Mouse (Mus musculus) adrenal gland (tissue): Measurements from ENCODE around the gene Sema4c.
"Not testable (repeated sequence)": the region's sequence is repeated elsewhere in the genome, so short reads cannot be mapped to it uniquely, and the experiment has no call there.

Source experiments
- intact Hi-C: fragments of 180-260 bp; cut with DNase I; formaldehyde crosslinking; loops from one replicate; pipeline ENCODE4 v1.15.1; 2025

Sema4c gene

DNA sequence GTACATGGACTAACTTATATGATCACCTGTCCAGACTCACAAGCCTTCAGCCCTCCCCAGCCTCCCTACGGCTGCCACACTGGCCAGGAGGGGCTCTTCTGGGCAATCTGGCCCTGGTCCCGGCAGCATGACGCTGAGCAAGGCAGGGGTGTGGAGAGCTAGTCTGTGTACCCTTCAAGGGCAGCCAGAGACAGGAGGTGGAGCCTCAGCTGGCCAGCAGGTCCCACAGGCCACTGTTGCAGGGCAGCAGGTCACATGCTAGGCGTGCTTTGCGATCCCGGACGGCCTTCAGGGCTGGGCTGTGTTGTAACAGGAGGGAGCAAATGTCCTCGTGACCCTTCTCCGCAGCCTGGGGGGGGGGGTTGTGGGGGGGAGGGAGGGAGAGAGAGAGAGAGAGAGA lies 19.0 kb downstream of the Sema4c start, which contains the start of gene Gm42417:
TSS of gene Gm42417 (minus strand) at position 244 of the 400 bp plus-strand sequence.
- intact Hi-C loops, result loop anchor here (2.0 kb wide), 1 partner anchor 26 kb away; no protein-coding TSS in a partner anchor

DNA sequence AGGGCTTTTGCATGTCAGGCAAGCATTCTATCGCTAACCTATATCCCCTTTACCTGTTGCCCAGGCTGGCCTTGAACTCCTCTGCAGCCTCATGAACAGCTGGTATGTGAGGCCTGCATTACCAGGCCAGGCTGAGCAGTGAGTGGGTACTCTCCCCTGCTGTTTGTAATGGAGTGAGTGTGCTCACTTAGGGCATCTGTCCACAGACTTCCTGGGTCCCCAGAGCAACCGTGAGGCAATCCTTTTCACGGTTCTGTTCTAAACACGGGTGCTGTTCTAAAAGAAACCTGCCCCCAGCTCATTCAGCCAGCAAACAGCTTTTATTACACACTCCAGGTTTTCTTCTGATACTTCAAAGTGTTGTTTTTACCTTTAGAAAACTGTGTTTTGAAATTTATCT lies 19.4 kb downstream of the Sema4c start:
- intact Hi-C loops, result loop anchor here (2.0 kb wide), 1 partner anchor 26 kb away; no protein-coding TSS in a partner anchor

DNA sequence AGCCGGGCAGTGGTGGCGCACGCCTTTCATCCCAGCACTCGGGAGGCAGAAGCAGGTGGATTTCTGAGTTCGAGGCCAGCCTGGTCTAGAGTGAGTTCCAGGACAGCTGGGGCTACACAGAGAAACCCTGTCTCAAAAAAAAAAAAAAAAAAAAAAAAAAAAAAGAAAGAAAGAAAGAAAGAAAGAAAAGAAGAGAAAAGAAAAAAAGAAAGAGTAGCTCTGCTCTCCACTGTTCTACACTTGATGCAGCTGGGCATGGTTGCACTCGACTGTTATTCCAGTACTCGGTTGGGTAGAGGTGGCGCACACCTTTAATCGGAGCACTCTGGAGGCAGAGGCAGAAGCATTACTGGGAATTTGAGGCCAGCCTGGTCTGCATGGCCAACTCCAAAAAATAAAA lies 21.4 kb downstream of the Sema4c start, which contains the start of gene Ankrd23:
TSS of gene Ankrd23 (minus strand) at position 101 of the 400 bp plus-strand sequence.
- intact Hi-C loops, result not testable (repeated sequence)

DNA sequence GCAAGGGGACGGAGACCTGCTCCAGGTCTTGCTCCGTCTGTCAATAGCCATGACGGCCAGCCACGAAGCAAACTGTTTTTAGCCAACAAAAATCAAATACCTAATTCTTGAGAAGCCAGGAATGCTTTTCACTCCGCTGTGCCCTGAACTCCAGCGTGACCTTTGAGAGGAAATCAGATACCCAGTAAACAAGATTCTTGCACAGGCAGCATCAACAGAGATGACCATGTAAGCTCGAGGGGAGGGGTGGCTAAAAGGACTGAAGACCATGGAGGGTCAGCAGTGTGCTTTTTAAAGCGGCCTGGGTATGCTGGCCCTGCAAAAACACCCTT lies 21.8 kb downstream of the Sema4c start:
- intact Hi-C loops, result no loop called here

DNA sequence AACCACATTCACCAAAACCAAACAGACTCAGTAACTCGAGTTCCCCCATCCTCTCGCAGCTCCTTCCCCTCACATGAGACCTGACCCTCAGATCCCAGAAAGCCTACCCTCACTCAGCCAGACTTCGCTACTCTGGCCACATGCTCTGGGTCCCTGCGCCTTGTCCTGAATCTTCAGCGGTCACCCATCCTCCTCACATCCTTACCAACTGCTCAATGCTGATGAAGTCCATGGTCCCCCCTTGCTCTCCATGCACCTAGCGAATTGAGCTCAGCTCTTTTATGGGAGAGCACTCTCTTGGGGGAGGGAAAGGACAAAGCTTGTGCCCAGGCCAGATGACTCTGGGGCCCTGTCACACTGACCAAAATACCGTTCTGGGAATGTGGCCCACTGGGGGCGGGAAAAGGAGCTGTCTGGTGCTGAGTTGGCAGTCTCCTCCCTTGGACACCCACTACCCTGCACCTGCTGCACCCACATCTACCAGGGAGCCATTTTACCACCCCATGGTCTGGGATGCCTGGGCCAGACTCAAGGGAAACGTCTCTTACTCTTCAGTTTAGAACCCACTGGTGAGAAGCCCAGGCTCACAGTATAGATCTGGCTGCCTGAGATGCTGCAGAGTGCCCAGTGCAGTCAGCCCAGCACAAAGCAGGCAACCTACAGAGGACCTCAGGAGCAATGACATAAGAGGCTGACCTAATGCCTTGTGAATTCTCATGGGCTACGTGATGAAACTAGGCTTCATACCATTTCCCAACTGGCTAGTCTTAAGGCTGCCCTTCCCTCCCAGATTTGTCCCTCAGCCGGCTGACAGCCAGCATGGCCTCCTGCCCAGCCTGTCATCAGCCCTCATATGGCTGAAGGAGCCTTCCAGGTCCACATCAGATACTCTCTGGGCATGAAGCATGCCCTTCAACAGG lies 22.4 kb downstream of the Sema4c start:
- intact Hi-C loops, result no loop called here

DNA sequence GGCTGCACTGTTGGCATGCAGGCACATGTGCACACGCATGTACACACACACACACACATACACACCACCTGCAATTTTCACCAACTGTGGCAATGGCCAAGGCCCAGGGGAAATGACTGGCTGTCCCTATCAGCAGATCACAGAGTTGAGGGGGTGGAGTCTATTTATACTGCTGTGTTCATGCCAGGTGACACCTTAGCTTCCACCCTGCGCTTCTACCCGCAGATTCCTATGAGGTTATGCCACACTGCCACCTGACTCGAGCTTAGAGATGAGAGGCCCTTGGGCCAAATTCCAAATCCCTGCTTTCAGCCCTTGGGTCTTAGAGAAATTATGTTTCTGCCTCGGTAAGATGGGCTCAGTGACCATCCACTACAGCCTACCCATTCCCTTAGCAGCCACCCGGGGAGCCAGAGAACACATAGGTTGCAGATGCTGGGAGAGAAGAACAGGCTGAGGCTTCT lies 23.5 kb downstream of the Sema4c start:
- intact Hi-C loops, result no loop called here

DNA sequence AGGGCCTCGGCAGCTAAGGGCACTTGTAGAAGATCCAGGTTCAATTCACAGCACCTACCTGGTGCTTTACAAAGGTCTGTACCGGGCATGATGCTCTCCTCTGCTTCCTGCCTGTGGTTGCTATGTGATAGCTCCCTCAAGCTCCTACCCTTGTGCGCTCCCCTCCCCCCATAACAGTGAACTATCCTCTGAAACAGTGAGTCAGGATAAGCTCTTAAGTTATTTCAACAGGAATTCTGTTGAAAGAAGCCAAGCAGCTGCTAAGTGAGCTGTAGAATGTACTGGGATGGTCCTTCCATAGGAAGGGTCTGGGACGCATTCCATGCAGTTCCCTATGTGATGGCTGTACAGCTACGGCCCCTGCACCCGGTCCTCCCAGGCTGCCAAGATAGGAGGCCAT lies 24.6 kb downstream of the Sema4c start:
- intact Hi-C loops, result no loop called here

DNA sequence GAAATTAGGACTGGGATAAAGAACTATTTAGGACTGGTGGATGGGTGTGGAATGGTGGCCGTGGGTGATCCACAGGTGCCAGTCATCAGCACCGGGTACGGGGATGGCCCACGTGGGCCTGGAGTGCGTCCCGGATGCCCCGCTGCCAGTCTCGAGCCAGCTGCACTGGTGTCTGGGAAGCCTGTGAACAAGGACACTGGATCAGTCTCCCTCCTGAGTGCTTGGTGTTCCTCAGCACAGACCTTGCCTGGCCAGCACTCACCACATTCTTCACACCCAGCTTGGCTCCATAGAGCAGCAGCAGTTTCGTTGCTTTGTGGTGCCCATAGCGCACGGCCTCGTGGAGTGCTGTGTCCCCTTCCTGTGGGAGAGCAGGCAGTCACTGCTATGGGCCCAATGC lies 26.7 kb downstream of the Sema4c start:
- intact Hi-C loops, result no loop called here

DNA sequence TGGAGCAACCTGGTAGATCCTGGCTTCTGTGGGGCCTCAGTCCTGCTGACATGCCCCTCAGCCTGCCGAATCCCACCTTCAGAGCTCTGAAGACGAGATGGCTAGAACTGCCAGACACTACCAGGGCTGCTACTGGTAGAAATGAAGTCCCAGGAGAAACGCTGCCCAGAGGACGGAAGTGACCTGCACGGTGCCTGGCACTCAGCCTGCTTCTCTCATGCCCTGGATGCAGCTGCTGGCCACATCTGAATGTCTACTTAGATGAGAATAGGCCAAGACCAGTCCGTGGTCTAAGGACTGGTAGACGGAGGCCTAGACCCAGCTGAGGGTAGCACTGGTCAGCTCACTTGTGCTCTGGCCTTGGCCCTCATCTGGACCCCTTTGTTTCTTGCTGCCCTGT lies 27.2 kb downstream of the Sema4c start:
- intact Hi-C loops, result no loop called here

DNA sequence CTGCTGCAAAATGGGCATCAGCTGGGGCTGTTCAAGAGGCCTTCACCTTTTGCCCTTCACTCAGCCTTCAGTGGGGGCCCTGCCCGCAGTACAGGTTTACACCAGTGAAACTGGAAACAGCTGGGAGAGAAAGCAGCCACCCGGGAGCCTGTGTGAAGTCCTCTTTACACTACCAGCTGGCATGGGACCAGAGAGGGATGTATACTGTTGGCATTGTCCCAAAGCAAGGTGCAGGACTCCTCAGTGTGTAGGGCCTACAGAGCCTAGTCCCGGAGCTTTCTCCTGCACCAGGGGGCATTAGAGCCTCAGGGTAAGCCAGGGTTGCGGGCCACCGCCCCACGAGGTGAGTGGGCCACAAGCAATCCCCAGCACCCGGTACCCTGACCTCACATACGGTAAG lies 27.7 kb downstream of the Sema4c start:
- intact Hi-C loops, result no loop called here

DNA sequence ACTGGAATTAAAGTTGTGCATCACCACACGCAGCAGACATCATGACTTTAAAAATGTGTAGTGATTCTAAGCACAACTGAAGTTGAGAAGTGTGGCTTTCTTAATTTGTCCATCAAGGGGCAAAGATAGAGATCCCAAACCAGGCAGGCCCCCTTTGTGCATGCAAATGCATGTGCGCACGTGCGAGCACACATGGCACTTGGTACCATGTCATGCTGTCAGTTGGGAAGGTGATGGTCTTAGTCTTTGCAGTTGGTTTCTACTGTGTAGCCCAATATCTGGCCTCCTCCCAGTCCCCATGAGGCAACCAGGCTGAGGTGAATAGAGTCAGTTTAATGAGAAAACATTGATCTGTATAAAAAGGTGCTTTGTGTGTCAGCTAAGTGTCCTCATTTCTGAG lies 28.3 kb downstream of the Sema4c start:
- intact Hi-C loops, result no loop called here

DNA sequence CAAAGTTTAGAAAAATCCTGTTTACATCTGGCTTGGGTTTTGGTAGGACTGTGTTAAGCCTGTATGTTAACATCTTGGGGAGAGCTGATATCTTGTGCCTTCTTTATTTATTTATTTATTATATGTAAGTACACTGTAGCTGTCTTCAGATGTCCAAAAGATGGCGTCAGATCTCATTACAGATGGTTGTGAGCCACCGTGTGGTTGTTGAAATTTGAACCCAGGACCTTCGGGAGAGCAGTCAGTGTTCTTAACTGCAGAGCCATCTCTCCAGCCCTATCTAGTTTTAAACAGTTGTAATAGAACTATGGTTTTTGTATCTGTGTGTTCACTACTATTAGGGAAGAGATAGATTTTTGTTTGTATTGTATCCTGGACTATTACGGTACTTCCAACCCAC lies 28.9 kb downstream of the Sema4c start:
- intact Hi-C loops, result no loop called here

DNA sequence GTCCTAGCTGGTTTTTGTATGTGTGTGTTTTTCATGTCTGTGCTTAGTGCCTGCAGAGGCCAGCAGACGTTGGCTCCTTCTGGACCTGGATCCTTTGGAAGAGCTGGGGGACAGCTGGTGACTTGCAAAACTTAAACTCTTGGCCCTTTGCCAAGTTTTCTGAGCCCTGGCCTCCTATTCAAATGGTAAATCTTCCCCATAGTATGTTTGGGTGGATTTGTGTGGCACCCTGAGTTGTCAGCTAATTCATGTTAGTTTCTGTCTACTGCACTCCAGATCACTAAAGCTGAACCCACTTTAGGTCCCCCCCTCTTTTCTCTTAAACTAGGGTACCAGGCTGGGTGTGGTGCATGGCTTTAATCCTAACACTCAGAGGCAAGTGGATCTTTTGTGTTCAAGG lies 29.8 kb downstream of the Sema4c start:
- intact Hi-C loops, result no loop called here

DNA sequence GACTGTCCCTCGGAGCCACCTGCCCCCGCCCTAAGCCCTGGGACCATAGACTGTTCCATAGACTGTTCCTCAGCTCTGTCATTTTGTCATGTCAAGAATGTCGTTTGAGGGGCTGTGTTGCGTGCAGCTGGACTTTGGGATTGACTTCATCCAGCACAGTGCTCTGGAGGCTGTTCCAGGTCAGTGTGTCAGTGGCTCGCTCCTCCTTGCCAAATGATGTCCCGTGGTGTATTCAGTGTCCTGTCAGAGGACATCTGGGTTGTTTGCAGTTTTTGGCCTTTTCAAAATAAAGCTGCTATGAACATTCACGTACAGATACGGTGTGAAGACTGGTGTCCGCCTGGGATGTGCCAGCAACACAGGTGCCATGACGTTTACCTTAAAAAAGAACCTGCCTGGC lies 31.2 kb downstream of the Sema4c start:
- intact Hi-C loops, result no loop called here

DNA sequence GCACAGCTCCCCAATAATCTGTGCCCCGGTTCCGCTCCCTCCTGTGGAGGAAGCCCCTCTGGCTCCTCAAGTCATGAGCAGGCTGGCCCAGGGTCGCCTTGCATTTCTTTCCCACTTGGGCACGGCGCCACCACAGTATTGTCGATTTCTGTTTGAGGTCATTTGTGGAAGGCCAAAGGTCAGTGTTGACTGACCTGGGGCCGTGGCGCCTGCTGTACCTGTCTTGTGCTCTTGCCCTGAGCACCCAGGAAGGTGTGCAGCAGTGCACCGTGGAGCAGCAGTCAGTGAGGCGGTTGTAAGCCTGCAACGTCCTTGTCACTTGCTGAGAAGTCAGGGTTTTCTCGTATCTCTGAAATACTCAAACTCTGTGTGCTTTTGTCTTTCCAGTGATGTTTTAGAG lies 32.4 kb downstream of the Sema4c start:
- intact Hi-C loops, result no loop called here

DNA sequence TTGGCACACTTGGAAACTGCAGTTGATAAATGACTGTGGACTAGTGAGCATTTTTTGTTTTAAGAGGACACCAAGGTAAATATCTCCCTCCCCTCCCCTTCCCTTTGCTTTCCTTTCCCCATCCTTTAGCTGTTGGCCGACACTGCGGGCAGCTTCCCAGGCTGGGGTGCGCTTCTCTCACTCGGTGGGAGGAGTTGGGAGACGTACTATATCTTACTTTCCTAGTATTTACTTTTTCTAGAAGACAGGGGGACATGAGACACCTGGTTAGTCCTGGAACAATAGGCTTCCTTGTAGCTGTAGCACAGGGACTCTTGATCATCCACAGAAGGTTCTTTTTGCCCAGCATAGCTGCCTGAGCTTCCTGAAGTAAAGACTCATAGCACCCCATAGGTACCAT lies 34.1 kb downstream of the Sema4c start:
- intact Hi-C loops, result no loop called here

DNA sequence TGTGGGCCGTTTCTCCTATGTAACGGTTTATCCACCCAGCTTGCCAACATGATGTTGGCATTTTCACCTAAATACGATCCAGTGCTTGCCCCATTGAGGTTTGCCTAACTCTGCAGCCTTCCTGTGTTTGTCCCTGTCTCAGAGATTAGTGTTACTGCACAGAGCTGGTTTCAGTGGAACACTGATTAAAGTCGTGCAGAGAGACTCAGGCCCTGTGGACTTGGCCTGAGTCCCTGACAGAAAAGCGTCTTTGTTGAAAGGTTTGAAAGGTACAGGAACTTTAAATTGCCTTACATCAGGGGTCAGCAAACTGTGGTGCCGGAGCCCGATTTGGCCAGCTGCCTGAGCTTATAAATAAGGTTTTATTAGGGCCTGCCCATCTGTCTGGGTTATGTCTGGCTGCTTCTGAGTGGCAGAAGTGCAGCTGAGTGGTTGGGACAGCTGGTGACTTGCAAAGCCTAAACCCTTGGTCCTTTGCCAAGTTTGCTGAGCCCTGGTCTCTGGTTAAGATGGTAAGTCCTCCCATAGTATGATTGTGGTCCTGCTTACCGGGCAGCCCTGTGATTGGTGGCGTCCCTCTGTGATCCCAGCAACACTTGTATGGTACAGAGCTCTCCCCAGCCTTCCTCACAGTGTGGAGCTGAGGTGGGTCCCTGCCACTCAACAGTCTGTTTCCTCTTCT lies 34.7 kb downstream of the Sema4c start:
- intact Hi-C loops, result no loop called here

DNA sequence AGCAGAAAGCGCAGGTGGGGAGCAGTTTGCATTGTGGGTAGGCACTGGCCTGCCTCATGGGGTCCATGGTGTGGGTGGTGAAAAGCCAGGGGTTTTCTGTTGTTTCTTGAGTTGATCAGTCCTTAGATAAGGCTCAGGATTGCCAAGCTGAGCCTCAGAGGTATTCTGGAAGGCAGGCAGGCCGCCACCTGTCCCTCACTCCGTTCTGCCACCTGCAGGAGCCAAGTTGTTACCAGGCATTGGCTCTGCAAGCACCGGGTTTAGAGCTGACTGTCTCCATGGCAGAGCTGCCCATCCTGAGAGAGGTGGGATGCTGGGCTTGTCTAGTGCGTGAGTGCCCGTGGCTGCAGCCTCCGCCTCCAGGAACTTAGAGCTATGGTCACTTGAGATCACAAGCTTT lies 35.9 kb downstream of the Sema4c start:
- intact Hi-C loops, result no loop called here

DNA sequence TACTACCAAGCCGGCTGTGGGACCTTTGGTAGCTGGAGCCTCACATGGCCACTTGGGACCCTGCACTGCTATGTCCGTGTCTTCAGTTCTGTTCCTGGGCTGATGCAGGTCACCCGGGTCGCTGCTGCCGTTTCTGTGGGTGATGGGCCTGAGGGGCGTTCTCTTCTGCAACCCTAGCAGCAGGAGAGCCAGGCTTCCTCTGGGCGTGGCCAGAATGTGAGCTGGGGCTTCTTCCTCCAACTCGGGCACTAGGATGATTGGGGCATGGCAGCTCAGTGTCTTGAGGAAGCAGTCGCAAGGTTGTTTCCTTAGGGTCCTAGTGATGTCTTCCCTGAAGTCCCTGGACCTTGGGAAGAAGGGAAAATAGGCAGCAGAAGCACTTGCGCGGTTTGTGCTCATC lies 38.5 kb downstream of the Sema4c start:
- intact Hi-C loops, result no loop called here

DNA sequence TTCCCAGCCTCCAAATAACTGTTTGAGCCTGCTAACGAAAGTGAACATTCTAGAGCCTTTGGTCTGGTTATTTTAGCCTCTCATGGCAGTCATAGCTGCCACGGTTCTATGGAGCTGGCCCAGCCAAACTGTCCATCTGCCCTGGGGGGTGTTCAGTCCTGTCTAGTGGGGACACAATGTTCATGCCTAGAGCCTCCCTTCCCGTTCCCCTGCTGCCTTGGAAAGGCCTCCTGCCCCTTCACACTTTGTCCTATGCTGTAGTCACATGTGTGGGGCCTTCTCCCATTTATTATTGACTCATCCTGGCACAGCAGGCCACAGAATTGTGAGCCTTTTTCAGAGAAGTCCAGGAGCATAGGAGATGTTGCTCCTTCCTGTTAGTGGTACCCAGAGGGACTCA lies 39.9 kb downstream of the Sema4c start:
- intact Hi-C loops, result no loop called here

DNA sequence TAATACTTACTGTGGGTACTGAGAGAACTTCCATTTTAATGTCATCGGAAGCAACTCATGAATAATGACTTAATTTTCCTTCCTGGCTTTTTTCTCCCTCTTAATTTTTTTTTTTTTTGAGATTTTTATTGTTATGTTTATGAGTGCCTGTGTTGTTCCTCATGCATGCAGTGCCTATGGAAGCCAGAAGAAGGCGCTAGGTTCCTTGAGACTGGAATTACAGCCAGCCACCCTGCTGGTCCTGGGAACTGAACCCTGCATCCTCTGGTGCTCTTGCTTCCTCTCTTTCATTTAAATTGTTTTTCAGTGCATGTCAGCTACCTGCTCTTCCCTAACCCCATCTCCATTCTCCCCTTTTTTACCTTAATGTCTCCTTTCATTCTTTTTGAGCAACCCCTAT lies 44.4 kb downstream of the Sema4c start:
- intact Hi-C loops, result loop anchor here (2.0 kb wide), 1 partner anchor 25 kb away; the partner anchor contains the start of gene Gm42417

DNA sequence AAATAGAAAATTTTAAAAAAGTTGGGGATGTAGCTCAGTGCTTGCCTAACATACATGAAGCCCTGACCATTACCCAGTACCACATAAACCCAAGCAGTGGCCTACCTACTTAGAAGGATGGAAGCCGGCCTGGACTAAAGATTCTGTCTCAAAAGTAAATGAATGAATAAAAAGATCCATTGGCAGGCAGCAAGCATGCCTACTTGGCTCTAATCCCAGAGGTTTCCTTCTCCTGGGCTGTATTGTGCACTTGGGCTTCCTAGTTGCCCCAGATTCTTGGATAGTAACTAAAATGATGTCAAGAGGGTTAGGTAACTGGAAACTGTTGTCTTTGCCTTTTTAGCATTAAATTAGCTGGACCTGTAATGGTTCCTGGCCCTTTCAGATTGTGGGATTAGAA lies 44.8 kb downstream of the Sema4c start:
- intact Hi-C loops, result loop anchor here (2.0 kb wide), 1 partner anchor 25 kb away; the partner anchor contains the start of gene Gm42417
